Mouse (Mus musculus) telencephalon, adult 2 months (tissue): ENCODE results near the gene D3Ertd254e.

Experiments used
- DNase-seq: peaks from one replicate; pipeline ENCODE4 v3.0.0-alpha.2; 2011; ENCODE audit warnings: low read depth, low spot score

D3Ertd254e gene

GRCm38 (mm10) chr3:36212758-36213157, 61.9 kb downstream of the D3Ertd254e start:
- no peak for DNase-seq
